Mouse (Mus musculus): ENCODE data around the gene Mgat5. TPM values are rescaled to one million over a fixed set of nuclear protein-coding genes. Genes with fewer than 3 reads are reported as not detected.

Gene Mgat5
- polyA plus RNA-seq, 1 experiment from 2014 or later: 5.2 TPM

DNA sequence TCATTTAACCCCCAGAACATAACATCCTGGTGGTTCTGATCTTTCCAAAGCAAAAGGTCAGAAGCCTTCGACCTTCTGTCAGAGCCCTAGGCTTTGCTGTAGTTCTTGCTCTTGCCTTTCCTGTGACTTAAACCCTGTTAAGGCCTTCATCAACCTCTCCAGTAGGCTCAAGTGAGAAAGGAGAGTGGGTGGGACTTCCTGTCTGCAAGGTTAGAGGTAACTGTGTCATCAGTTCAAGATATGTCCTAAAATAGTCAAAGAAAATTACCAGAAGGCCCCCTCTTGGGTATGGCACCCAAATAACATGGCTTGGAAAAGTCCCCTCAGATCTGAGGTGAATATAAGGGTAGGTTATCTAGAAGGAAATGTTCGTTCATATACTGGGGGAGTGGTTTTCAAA, 99.5 kb downstream of the Mgat5 start:
- Histone ChIP-seq H3K9me3 (ENCODE audit: low read depth, low read length) (no peaks in the 10 kb centered on the region), H3K4me2 (no peak overlapping the region), H3K9ac (no peak overlapping the region), H3K36me3 (ENCODE audit: insufficient read depth) (no peaks in the 10 kb centered on the region), H3K4me3 (ENCODE audit: low read depth, low read length) (no peak overlapping the region), H3K27ac (ENCODE audit: low read depth) (no peak overlapping the region), H3K4me1 (ENCODE audit: insufficient read depth) (no peaks in the 10 kb centered on the region), H3K27me3 (ENCODE audit: insufficient read depth, low read length) (no peaks in the 10 kb centered on the region)
- DNase-seq: no peak
- 80% methylated on average over 2 of the region's 2 CpGs for WGBS
- no peak for ATAC-seq (ENCODE audit: insufficient read depth)
- TF ChIP-seq CTCF (IDR thresholded peaks at IDR 0.05; ENCODE audit: low read depth): no peak

GRCm38 (mm10) chr1:127305582-127305981, 100.8 kb downstream of the Mgat5 start:
- 86% methylated on average over 2 of the region's 2 CpGs for WGBS
- DNase-seq: no peak

DNA sequence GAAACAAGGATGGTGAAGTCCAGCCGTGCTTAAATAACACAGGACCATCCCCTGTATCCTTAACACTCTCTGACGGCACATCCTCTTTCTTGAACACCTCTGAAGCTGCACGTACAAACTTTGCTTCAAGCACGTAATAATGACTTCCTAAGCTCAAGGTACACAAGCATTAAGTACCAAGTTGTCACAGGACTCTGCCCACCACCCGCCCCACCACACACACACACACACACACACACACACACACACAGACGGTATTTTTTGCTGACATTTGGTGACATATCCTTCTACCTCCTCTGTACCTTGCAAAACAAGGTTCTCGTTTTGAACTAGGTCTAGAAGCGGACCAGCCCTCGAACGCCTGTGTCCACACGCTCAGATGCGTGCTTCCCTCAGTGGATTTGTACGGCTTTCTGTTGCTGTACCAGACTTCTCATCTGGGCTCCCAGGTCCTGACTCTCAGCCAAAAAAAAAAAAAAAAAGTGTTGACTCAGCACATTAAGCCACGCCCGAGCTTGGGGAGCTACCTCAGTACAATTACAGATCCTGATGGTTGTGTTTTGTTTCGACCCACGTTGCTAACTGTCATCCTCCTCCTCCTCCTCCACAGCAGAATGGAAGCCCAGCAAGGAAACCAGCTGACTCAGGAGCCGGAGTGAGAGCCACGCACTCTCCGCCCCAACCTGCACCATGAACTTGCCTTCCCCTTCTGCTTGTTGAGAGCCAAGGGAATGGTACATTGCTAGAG, 101.4 kb downstream of the Mgat5 start:
- DNase-seq: peak; percentile 13
- Histone ChIP-seq H3K4me2 (no peak overlapping the region), H3K4me3 (ENCODE audit: low read depth, low read length) (no peak overlapping the region), H3K4me1 (ENCODE audit: insufficient read depth) (no peaks in the 10 kb centered on the region), H3K9me3 (ENCODE audit: low read depth, low read length) (no peaks in the 10 kb centered on the region), H3K27me3 (ENCODE audit: insufficient read depth, low read length) (no peaks in the 10 kb centered on the region), H3K27ac (ENCODE audit: low read depth) (no peak overlapping the region), H3K36me3 (ENCODE audit: insufficient read depth) (no peaks in the 10 kb centered on the region), H3K9ac (no peak overlapping the region)
- no peak for ATAC-seq (ENCODE audit: insufficient read depth)
- 69% methylated on average over 20 of the region's 20 CpGs for WGBS
- TF ChIP-seq CTCF (IDR thresholded peaks at IDR 0.05; ENCODE audit: low read depth): no peak

More at GRCm38 (mm10) chr1:127305582-127305981, 100.8 kb downstream of the Mgat5 start:
- TF ChIP-seq CTCF (IDR thresholded peaks at IDR 0.05; ENCODE audit: low read depth): no peak
- no peak overlapping the region for H3K27ac ChIP-seq (ENCODE audit: low read depth)
- H3K9ac ChIP-seq: no peak overlapping the region
- H3K4me1 ChIP-seq (ENCODE audit: insufficient read depth): no peaks in the 10 kb centered on the region
- no peak for ATAC-seq (ENCODE audit: insufficient read depth)
- H3K4me3 ChIP-seq (ENCODE audit: low read depth, low read length): no peak overlapping the region
- no peak overlapping the region for H3K4me2 ChIP-seq
- no peaks in the 10 kb centered on the region for H3K36me3 ChIP-seq (ENCODE audit: insufficient read depth)
- no peaks in the 10 kb centered on the region for H3K9me3 ChIP-seq (ENCODE audit: low read depth, low read length)
- H3K27me3 ChIP-seq (ENCODE audit: insufficient read depth, low read length): no peaks in the 10 kb centered on the region

GRCm38 (mm10) chr1:127307361-127307760, 102.5 kb downstream of the Mgat5 start:
- no peaks in the 10 kb centered on the region for H3K36me3 ChIP-seq (ENCODE audit: insufficient read depth)
- H3K27ac ChIP-seq (ENCODE audit: low read depth): no peak overlapping the region
- no peaks in the 10 kb centered on the region for H3K9me3 ChIP-seq (ENCODE audit: low read depth, low read length)
- no peaks in the 10 kb centered on the region for H3K27me3 ChIP-seq (ENCODE audit: insufficient read depth, low read length)
- ATAC-seq (ENCODE audit: insufficient read depth): no peak
- H3K4me1 ChIP-seq (ENCODE audit: insufficient read depth): no peaks in the 10 kb centered on the region
- 88% methylated on average over 4 of the region's 4 CpGs for WGBS
- TF ChIP-seq CTCF (IDR thresholded peaks at IDR 0.05; ENCODE audit: low read depth): no peak
- DNase-seq: no peak
- no peak overlapping the region for H3K4me3 ChIP-seq (ENCODE audit: low read depth, low read length)
- H3K9ac ChIP-seq: no peak overlapping the region
- H3K4me2 ChIP-seq: no peak overlapping the region

GRCm38 (mm10) chr1:127308207-127308725, 103.5 kb downstream of the Mgat5 start:
- DNase-seq: no peak
- H3K27ac ChIP-seq (ENCODE audit: low read depth): no peak overlapping the region

DNA sequence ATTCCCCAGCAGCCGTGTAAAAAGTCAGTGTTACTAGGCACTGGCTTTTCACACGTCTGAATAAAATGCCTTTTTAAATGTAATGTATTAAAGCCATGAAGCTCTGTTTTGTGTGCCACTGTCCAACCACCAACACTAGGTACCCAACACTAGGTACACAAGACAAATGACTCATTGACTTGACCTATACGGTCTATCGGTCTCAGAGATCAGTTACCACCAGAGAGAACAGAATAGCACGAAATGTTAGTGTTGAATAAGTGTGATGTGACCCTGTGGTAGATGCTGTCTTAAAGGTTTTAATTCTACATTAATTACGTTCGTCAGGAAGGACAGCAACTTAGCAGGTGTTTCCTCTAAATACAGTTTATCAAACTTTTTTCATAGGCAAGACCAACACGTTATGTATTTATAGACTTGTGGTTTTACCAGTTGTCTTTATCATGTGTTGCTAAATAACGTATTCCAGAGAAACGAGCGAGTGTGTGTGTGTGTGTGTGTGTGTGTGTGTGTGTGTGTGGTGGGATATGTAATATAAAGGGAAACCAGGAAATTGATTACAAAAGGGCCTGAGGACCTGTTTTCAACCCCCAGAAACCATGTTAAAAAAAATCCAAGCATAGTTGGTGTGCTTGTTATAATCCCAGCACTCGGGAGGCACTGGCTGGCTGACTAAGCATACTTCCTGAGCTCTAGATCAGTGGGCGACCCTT, 104.3 kb downstream of the Mgat5 start:
- ATAC-seq (ENCODE audit: insufficient read depth): no peak
- H3K27ac ChIP-seq (ENCODE audit: low read depth): no peak overlapping the region
- DNase-seq: no peak
- H3K4me1 ChIP-seq (ENCODE audit: insufficient read depth): no peaks in the 10 kb centered on the region
- no peak overlapping the region for H3K4me3 ChIP-seq (ENCODE audit: low read depth, low read length)
- no peaks in the 10 kb centered on the region for H3K9me3 ChIP-seq (ENCODE audit: low read depth, low read length)
- H3K4me2 ChIP-seq: no peak overlapping the region
- WGBS: 75% methylated on average over 13 of the region's 13 CpGs
- no peaks in the 10 kb centered on the region for H3K36me3 ChIP-seq (ENCODE audit: insufficient read depth)
- no peak for TF ChIP-seq CTCF (IDR thresholded peaks at IDR 0.05; ENCODE audit: low read depth)
- H3K27me3 ChIP-seq (ENCODE audit: insufficient read depth, low read length): no peaks in the 10 kb centered on the region
- H3K9ac ChIP-seq: no peak overlapping the region

More at GRCm38 (mm10) chr1:127308207-127308725, 103.5 kb downstream of the Mgat5 start:
- TF ChIP-seq CTCF (IDR thresholded peaks at IDR 0.05; ENCODE audit: low read depth): no peak
- no peaks in the 10 kb centered on the region for H3K9me3 ChIP-seq (ENCODE audit: low read depth, low read length)
- H3K27me3 ChIP-seq (ENCODE audit: insufficient read depth, low read length): no peaks in the 10 kb centered on the region
- H3K36me3 ChIP-seq (ENCODE audit: insufficient read depth): no peaks in the 10 kb centered on the region
- no peak for ATAC-seq (ENCODE audit: insufficient read depth)
- no peak overlapping the region for H3K9ac ChIP-seq
- H3K4me3 ChIP-seq (ENCODE audit: low read depth, low read length): no peak overlapping the region
- H3K4me1 ChIP-seq (ENCODE audit: insufficient read depth): no peaks in the 10 kb centered on the region
- 36% methylated on average over 7 of the region's 7 CpGs for WGBS
- H3K4me2 ChIP-seq: no peak overlapping the region

DNA sequence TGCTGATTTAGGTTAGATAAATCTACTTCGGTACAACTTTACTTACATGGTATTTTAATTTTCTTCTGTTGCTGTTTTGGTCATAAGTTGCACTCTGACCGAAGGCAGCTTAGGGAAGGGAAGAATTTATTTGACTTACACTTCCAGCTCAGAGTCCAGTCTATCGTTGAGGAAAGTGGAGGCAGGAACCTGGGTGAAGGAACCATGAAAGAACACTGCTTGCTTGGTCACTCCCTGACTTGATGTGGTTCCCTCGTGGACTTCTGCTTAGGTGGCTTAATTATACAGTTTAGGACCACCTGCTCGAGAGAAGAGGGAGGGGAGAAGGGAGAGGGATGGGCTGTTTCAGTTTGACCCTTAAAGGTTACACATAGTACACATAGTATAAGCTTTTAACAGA, 105.2 kb downstream of the Mgat5 start:
- Histone ChIP-seq H3K4me2 (no peak overlapping the region), H3K27me3 (ENCODE audit: insufficient read depth, low read length) (no peaks in the 10 kb centered on the region), H3K9ac (no peak overlapping the region), H3K9me3 (ENCODE audit: low read depth, low read length) (no peaks in the 10 kb centered on the region), H3K36me3 (ENCODE audit: insufficient read depth) (no peaks in the 10 kb centered on the region), H3K4me1 (ENCODE audit: insufficient read depth) (no peaks in the 10 kb centered on the region), H3K4me3 (ENCODE audit: low read depth, low read length) (no peak overlapping the region), H3K27ac (ENCODE audit: low read depth) (no peak overlapping the region)
- no peak for ATAC-seq (ENCODE audit: insufficient read depth)
- TF ChIP-seq CTCF (IDR thresholded peaks at IDR 0.05; ENCODE audit: low read depth): no peak
- DNase-seq: no peak
- 74% methylated on average over 5 of the region's 5 CpGs for WGBS

All from lung, embryonic 14.5 days (tissue).